Mouse (Mus musculus): ENCODE data around the gene Hnrnpl. TPM values are rescaled to one million over a fixed set of nuclear protein-coding genes. Genes with fewer than 3 reads are reported as not detected.

The Hnrnpl gene
- polyA plus RNA-seq, 1 experiment = 179 TPM

DNA sequence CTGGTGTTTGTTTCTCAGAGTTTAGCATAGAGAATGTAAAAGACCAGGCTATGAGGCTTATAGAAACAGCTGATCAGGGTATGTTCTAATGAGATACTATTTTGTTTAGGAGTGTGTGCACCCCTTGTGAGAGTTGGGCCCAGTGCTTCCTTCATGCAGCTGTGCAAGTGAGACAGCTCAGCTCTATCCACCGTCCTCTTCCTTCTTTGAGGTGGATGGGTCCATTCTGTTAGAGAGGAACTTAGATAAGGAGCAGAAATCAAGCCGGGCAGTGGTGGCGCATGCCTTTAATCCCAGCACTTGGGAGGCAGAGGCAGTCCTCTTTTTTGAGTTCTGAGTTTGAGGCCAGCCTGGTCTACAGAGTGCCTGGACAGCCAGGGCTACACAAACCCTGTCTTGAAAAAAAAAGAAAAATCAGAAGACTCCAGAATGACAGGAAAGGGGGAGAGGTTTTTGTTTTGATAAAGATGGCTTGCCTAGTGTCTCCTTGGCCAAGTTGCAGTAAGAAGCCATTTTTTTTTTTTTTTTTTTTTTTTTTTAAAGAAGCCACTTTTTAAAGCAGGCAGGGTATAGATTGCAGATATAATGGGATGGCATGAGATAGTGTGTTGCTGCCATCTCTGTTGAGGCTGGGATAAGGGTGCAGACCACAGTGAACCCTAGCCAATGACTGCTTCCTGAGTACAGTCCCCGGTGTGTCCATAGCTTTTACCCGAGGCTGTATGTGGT, 6.1 kb downstream of the Hnrnpl start:
- WGBS = 79% methylated on average over 5 of the region's 5 CpGs
- Histone ChIP-seq H3K4me1 (ENCODE audit: control insufficient read depth, insufficient read depth, low read length) (peaks cover 41% of the 10 kb centered on the region), H3K27ac (ENCODE audit: insufficient read depth, low read depth, low read length) (no peak overlapping the region), H3K4me3 (ENCODE audit: insufficient read depth, low read depth, low read length) (no peak overlapping the region)
- TF ChIP-seq POLR2A (IDR thresholded peaks at IDR 0.05; ENCODE audit: insufficient read depth, low read depth, low read length) (no peak), CTCF (IDR thresholded peaks at IDR 0.05; ENCODE audit: insufficient read depth, low read depth, low read length) (no peak)

DNA sequence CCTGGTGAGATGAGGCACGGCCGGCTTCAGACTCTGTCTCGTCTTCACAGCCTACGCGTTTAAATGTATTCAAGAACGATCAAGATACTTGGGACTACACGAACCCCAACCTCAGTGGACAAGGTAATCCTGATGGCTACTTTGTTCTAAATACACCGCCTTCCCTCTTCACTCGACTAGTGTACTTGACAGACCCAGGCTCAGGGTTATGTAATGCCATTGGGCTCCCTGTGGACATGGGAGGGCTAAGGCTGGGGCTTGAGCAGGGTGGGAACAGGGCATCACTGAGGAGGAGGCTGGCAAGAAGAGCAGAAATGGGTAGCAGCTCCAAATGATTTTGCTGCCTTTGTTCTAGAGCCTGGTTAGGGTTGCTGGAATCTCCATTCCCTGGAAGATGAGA, 6.9 kb downstream of the Hnrnpl start:
- H3K4me3 ChIP-seq (ENCODE audit: insufficient read depth, low read depth, low read length) = no peak overlapping the region
- H3K4me1 ChIP-seq (ENCODE audit: control insufficient read depth, insufficient read depth, low read length) = peaks cover 46% of the 10 kb centered on the region
- WGBS = 86% methylated on average over 9 of the region's 9 CpGs
- TF ChIP-seq POLR2A (IDR thresholded peaks at IDR 0.05; ENCODE audit: insufficient read depth, low read depth, low read length) (no peak), CTCF (IDR thresholded peaks at IDR 0.05; ENCODE audit: insufficient read depth, low read depth, low read length) (no peak)
- H3K27ac ChIP-seq (ENCODE audit: insufficient read depth, low read depth, low read length) = no peak overlapping the region

DNA sequence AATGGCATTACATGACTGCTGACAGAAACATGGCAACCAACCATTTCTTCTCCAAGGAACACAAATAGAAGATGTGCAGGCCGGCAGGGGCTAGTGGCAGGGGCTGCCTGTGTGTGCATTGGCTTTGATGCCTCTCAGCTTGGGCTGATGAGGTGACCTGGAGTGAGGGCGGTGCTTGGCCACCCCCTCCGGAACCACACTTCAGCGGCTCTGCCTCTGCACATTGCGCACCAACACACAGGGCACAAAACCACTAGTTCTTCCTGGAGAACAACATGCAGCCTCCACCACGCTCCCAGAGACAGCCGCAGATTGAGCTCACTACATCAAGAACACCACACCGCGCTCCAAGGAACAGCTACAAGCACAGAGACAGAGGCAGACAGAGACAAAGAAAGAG, 7.9 kb downstream of the Hnrnpl start:
- Histone ChIP-seq H3K4me1 (ENCODE audit: control insufficient read depth, insufficient read depth, low read length) (peaks cover 56% of the 10 kb centered on the region), H3K4me3 (ENCODE audit: insufficient read depth, low read depth, low read length) (no peak overlapping the region), H3K27ac (ENCODE audit: insufficient read depth, low read depth, low read length) (no peak overlapping the region)
- TF ChIP-seq POLR2A (IDR thresholded peaks at IDR 0.05; ENCODE audit: insufficient read depth, low read depth, low read length) (no peak), CTCF (IDR thresholded peaks at IDR 0.05; ENCODE audit: insufficient read depth, low read depth, low read length) (no peak)
- WGBS = 46% methylated on average over 9 of the region's 9 CpGs

DNA sequence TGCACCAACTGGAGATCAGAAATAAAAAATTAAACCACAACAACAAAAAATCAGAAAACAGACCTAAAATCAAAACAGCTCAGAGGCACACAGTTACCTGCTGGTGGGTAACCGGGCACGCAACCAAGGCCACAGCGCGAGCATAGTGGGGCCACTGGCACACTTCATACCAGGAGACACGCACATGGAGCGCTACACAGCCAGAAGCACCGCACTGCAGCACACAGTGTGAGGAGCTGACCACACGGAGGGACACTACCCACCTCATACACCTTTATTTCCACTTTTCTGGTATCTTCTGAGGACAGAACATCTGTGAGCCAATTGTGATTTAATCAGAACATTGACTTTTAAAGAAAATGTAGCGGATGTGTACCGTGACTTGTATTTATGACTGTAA, 8.6 kb downstream of the Hnrnpl start:
- Histone ChIP-seq H3K4me3 (ENCODE audit: insufficient read depth, low read depth, low read length) (no peak overlapping the region), H3K4me1 (ENCODE audit: control insufficient read depth, insufficient read depth, low read length) (peaks cover 61% of the 10 kb centered on the region), H3K27ac (ENCODE audit: insufficient read depth, low read depth, low read length) (no peak overlapping the region)
- 78% methylated on average over 10 of the region's 10 CpGs for WGBS
- TF ChIP-seq CTCF (IDR thresholded peaks at IDR 0.05; ENCODE audit: insufficient read depth, low read depth, low read length) (no peak), POLR2A (IDR thresholded peaks at IDR 0.05; ENCODE audit: insufficient read depth, low read depth, low read length) (no peak)

DNA sequence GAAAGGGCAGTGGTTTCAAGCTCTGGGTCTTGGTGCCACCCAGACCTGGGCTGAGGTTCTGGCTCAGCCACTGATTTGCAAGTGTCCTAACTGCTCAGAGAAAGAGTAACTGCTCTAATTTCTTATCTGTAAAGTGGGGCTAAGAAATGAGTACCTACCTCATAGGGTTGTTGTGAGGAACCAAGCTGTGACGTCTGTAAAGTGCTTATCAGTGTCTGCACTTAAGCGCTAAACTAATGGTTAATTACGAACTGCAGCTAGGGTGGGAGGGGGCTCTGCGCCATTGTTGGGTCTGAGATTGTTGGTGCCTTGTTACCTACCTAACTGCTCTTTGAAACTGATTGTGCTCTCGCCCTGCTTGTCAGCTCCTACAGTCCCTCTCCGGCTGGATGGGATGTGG, 9.2 kb downstream of the Hnrnpl start:
- 34% methylated on average over 6 of the region's 6 CpGs for WGBS
- TF ChIP-seq CTCF (IDR thresholded peaks at IDR 0.05; ENCODE audit: insufficient read depth, low read depth, low read length) = no peak
- no peak for TF ChIP-seq POLR2A (IDR thresholded peaks at IDR 0.05; ENCODE audit: insufficient read depth, low read depth, low read length)
- H3K4me1 ChIP-seq (ENCODE audit: control insufficient read depth, insufficient read depth, low read length) = peaks cover 60% of the 10 kb centered on the region
- no peak overlapping the region for H3K4me3 ChIP-seq (ENCODE audit: insufficient read depth, low read depth, low read length)
- no peak overlapping the region for H3K27ac ChIP-seq (ENCODE audit: insufficient read depth, low read depth, low read length)

DNA sequence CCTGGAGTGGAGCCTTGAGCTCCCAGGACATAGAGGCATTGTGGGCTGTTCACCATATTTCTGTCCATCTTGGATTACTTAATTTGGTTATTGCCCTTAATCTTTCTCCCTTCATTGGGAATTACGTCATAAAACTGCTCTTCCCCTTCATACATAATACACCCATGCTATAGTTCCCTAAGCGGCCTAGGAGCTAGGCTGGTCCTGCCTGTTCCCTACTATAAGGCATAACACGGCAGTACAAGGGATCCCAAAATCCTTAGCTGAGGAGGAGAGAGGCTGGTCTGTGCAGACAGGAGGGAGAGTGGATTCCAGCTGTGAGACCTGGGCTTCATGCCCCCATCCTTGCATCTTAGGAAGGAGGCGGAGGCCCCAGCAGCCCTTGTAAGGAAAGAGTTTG, 9.6 kb downstream of the Hnrnpl start:
- Histone ChIP-seq H3K27ac (ENCODE audit: insufficient read depth, low read depth, low read length) (no peak overlapping the region), H3K4me1 (ENCODE audit: control insufficient read depth, insufficient read depth, low read length) (peaks cover 58% of the 10 kb centered on the region), H3K4me3 (ENCODE audit: insufficient read depth, low read depth, low read length) (no peak overlapping the region)
- TF ChIP-seq CTCF (IDR thresholded peaks at IDR 0.05; ENCODE audit: insufficient read depth, low read depth, low read length) (no peak), POLR2A (IDR thresholded peaks at IDR 0.05; ENCODE audit: insufficient read depth, low read depth, low read length) (no peak)
- WGBS = 52% methylated on average over 4 of the region's 4 CpGs

DNA sequence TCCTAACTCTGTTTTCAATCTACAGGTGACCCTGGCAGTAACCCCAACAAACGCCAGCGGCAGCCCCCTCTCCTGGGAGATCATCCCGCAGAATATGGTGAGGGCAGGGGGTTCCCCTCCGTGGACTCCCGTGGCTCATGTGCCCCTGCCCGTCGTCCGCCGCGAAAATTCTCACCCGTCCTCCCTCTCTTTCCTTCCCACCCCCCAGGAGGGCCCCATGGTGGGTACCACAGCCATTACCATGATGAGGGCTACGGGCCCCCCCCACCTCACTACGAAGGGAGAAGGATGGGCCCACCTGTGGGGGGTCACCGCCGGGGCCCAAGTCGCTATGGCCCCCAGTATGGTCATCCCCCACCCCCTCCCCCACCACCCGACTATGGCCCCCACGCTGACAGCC, 10.1 kb downstream of the Hnrnpl start:
- TF ChIP-seq CTCF (IDR thresholded peaks at IDR 0.05; ENCODE audit: insufficient read depth, low read depth, low read length) (no peak), POLR2A (IDR thresholded peaks at IDR 0.05; ENCODE audit: insufficient read depth, low read depth, low read length) (no peak)
- Histone ChIP-seq H3K27ac (ENCODE audit: insufficient read depth, low read depth, low read length) (no peak overlapping the region), H3K4me1 (ENCODE audit: control insufficient read depth, insufficient read depth, low read length) (peaks cover 56% of the 10 kb centered on the region), H3K4me3 (ENCODE audit: insufficient read depth, low read depth, low read length) (no peak overlapping the region)
- 70% methylated on average over 18 of the region's 18 CpGs for WGBS

DNA sequence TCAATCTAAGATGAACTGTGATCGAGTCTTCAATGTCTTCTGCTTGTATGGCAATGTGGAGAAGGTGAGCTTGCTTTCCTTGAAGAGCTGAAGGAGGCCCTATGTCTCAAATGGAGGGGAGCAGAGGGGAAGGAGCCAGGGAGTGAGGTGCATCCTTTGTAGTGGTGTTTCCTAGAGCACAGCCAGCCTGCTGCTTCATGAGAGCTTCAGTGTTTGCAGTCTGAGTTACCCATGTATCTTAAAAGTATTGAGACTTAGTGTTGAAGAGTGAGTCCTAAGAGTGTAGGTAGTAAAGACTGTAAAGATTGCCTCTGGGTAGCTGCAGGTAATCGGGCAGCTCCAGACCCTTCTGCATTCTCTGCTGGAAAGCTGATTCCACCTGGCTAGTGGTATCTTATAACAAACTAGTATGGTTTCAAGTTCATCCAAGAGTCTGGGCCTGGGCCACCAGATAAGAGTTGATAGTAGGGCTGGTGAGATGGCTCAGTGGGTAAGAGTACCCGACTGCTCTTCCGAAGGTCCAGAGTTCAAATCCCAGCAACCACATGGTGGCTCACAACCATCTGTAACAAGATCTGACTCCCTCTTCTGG, 10.6 kb downstream of the Hnrnpl start:
- Histone ChIP-seq H3K27ac (ENCODE audit: insufficient read depth, low read depth, low read length) (no peak overlapping the region), H3K4me1 (ENCODE audit: control insufficient read depth, insufficient read depth, low read length) (peaks cover 54% of the 10 kb centered on the region), H3K4me3 (ENCODE audit: insufficient read depth, low read depth, low read length) (no peak overlapping the region)
- 83% methylated on average over 4 of the region's 4 CpGs for WGBS
- TF ChIP-seq CTCF (IDR thresholded peaks at IDR 0.05; ENCODE audit: insufficient read depth, low read depth, low read length) (no peak), POLR2A (IDR thresholded peaks at IDR 0.05; ENCODE audit: insufficient read depth, low read depth, low read length) (no peak)

DNA sequence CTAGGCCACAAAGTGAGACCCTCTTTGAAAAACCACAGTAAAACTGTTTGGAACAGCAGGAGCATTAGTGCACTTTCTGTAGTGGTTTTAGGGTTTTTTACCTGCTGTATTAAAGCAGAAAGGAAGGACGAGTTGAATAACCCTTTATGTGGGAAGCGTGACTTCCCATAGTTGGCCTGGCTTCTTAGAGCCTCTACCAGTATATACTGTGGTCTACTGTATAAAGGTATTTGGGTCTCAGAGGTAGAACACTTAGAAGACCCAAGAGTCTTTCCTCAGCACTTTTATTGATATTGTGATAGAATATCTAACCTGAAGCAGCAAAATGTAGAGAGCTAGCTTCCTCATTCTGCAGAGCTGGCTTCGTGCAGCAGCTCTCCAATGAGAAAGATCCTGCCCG, 11.2 kb downstream of the Hnrnpl start:
- Histone ChIP-seq H3K4me1 (ENCODE audit: control insufficient read depth, insufficient read depth, low read length) (peaks cover 50% of the 10 kb centered on the region), H3K27ac (ENCODE audit: insufficient read depth, low read depth, low read length) (no peak overlapping the region), H3K4me3 (ENCODE audit: insufficient read depth, low read depth, low read length) (no peak overlapping the region)
- WGBS = 69% methylated on average over 4 of the region's 4 CpGs
- TF ChIP-seq POLR2A (IDR thresholded peaks at IDR 0.05; ENCODE audit: insufficient read depth, low read depth, low read length) (no peak), CTCF (IDR thresholded peaks at IDR 0.05; ENCODE audit: insufficient read depth, low read depth, low read length) (no peak)
